Mouse (Mus musculus) liver, embryonic 14.5 days (tissue): ENCODE measurements around the gene Zbtb37. TPM values are rescaled to one million over a fixed set of nuclear protein-coding genes. Genes with fewer than 3 reads are reported as not detected.

Source experiments
- ATAC-seq: fragments of 200-750 bp; cut with Nextera tagmentation; 2 replicates; pipeline ENCODE4 v1.8.0; 2017; ENCODE audit warnings: moderate number of reproducible peaks, mild to moderate bottlenecking, moderate library complexity; ENCODE audit not compliant: insufficient read depth
- DNase-seq, 3 experiments: peaks; one replicate each; pipeline ENCODE4 v3.0.0-alpha.2; 2012 to 2013; ENCODE audit warnings: low read depth in 3 of 3, low spot score in 3 of 3
- H3K27ac ChIP-seq: fragments of 300-500 bp; sonication (generic); 2 replicates; pipeline ENCODE4 v1.5.1; 2014; ENCODE audit warnings: moderate library complexity, mild to moderate bottlenecking, control low read depth, inconsistent platforms
- H3K27me3 ChIP-seq: fragments of 300-500 bp; sonication (generic); 2 replicates; pipeline ENCODE4 v1.6.1; 2014; ENCODE audit warnings: mild to moderate bottlenecking, low read length, moderate library complexity; ENCODE audit not compliant: control insufficient read depth, insufficient read depth
- H3K36me3 ChIP-seq: fragments of 300-500 bp; sonication (generic); replicated peaks from 2 replicates; pipeline ENCODE4 v1.6.1; 2014; ENCODE audit warnings: low read depth; ENCODE audit not compliant: control insufficient read depth, insufficient read depth
- H3K4me1 ChIP-seq, 2 experiments: fragments of 200-500 bp in 1 of 2; fragments of 300-500 bp in 1 of 2; sonication (generic) in 1 of 2; replicated peaks; 2 replicates each; pipeline ENCODE4 v1.6.1; 2012 to 2014; ENCODE audit warnings: antibody characterized with exemption in 1 of 2, inconsistent platforms in 1 of 2, low read length in 1 of 2; ENCODE audit not compliant: control insufficient read depth in 2 of 2, insufficient read depth in 2 of 2
- H3K4me2 ChIP-seq: fragments of 300-500 bp; sonication (generic); 2 replicates; pipeline ENCODE4 v1.6.1; 2014; ENCODE audit warnings: low read depth, mild to moderate bottlenecking, control low read depth, moderate library complexity
- H3K4me3 ChIP-seq, 2 experiments: fragments of 200-500 bp in 1 of 2; fragments of 300-500 bp in 1 of 2; sonication (generic) in 1 of 2; 2 replicates each; pipeline ENCODE4 v1.5.1; 2012 to 2014; ENCODE audit warnings: low read depth in 2 of 2, low read length in 2 of 2, mild to moderate bottlenecking in 2 of 2, control low read depth in 1 of 2, inconsistent platforms in 1 of 2, moderate library complexity in 1 of 2; ENCODE audit not compliant: insufficient read depth in 1 of 2
- H3K9ac ChIP-seq: fragments of 300-500 bp; sonication (generic); replicated peaks from 2 replicates; pipeline ENCODE4 v1.6.1; 2014; ENCODE audit warnings: mild to moderate bottlenecking, control low read depth, moderate library complexity
- H3K9me3 ChIP-seq: fragments of 300-500 bp; sonication (generic); 2 replicates; pipeline ENCODE4 v1.6.1; 2016; ENCODE audit warnings: low read length, mixed read lengths; ENCODE audit not compliant: control insufficient read depth
- CTCF ChIP-seq: IDR thresholded peaks from 2 replicates; pipeline ENCODE4 v1.5.1; 2016; ENCODE audit warnings: antibody characterized with exemption, low read depth, control low read depth
- EP300 ChIP-seq: IDR thresholded peaks from 2 replicates; pipeline ENCODE4 v1.6.1; 2016; ENCODE audit warnings: antibody characterized with exemption, low read depth
- WGBS: fragments of 180-500 bp; shearing (Covaris S2); extraction: QIAGEN DNeasy Blood & Tissue Kit; methylation state at CpG from one replicate; pipeline ENCODE4 v1.1.7; 2014; ENCODE audit not compliant: insufficient replicate concordance; 5-methylcytosine and 5-hydroxymethylcytosine counted together
- polyA plus RNA-seq, 2 experiments: library from polyadenylated mRNA; depleted of rRNA in 1 of 2; stranded (reverse) in 1 of 2; unstranded in 1 of 2; fragments of >200 nt; fragmentation: Nextera tagmentation in 1 of 2; extraction: Ambion mirVana in 1 of 2; gene quantifications; 2 replicates each; pipeline versions ENCODE4 v1.2.1 to v1.2.3; 2012 to 2014

Zbtb37 gene
- polyA plus RNA-seq, 2 experiments = 0.73 to 1.8 TPM

GRCm38 (mm10) chr1:161070352-161071271 is 36.0 kb upstream of the Zbtb37 start, which contains the start of the genes Dars2 and Cenpl:
Gene Dars2 (minus strand): TSS chr1:161070658.
Gene Cenpl (plus strand): TSS chr1:161070713.
- peak within 1 kb of the TSS; percentile 88 for H3K4me2 ChIP-seq
- peaks cover 16% of the 10 kb centered on the region for H3K36me3 ChIP-seq
- H3K9ac ChIP-seq = peak within 1 kb of the TSS; percentile 98
- peak within 1 kb of the TSS; percentile 83 for H3K27ac ChIP-seq
- no peaks in the 10 kb centered on the region for H3K27me3 ChIP-seq
- H3K9me3 ChIP-seq = no peaks in the 10 kb centered on the region
- WGBS = under 1% methylated on average over 57 of the region's 57 CpGs
- peak within 1 kb of the TSS; percentile 97 to 99 for H3K4me3 ChIP-seq
- DNase-seq (peak; percentile 89 to 92 (median 92)), ATAC-seq (peak; percentile 93)
- peaks cover 14 to 20% of the 10 kb centered on the region in 2 experiments for H3K4me1 ChIP-seq
- TF ChIP-seq CTCF (peak; percentile 61), EP300 (0 out of 2 replicates have a peak, but pooled peaks have one; percentile 27)

- ATAC-seq = no peak
- Histone ChIP-seq H3K9me3 (no peaks in the 10 kb centered on the region), H3K27me3 (no peaks in the 10 kb centered on the region), H3K4me2 (no peak overlapping the region), H3K4me1 (no peaks in the 10 kb centered on the region), H3K9ac (no peak overlapping the region), H3K4me3 (no peak overlapping the region), H3K27ac (no peak overlapping the region), H3K36me3 (peaks cover 2% of the 10 kb centered on the region; the same call in 1 of the 2 replicates)
- no peak for DNase-seq
- 53% methylated on average over 1 of the region's 1 CpGs for WGBS
- no peak for TF ChIP-seq CTCF
- TF ChIP-seq EP300 = no peak
Observed at GRCm38 (mm10) chr1:161063351-161063750, 28.7 kb upstream of the Zbtb37 start.

GRCm38 (mm10) chr1:161057164-161057563 is 22.5 kb upstream of the Zbtb37 start:
- H3K9me3 ChIP-seq = no peaks in the 10 kb centered on the region
- no peaks in the 10 kb centered on the region for H3K27me3 ChIP-seq
- no peak overlapping the region for H3K9ac ChIP-seq
- H3K36me3 ChIP-seq = peaks cover 6% of the 10 kb centered on the region
- TF ChIP-seq CTCF (no peak), EP300 (no peak)
- H3K27ac ChIP-seq = no peak overlapping the region
- H3K4me2 ChIP-seq = no peak overlapping the region
- no peaks in the 10 kb centered on the region for H3K4me1 ChIP-seq
- no peak for DNase-seq
- WGBS = 94% methylated on average over 1 of the region's 1 CpGs
- ATAC-seq = no peak
- no peak overlapping the region for H3K4me3 ChIP-seq

GRCm38 (mm10) chr1:161046972-161047371 is 12.3 kb upstream of the Zbtb37 start:
- Histone ChIP-seq H3K36me3 (peaks cover 16% of the 10 kb centered on the region), H3K9me3 (no peaks in the 10 kb centered on the region), H3K27ac (no peak overlapping the region), H3K4me1 (no peaks in the 10 kb centered on the region), H3K9ac (no peak overlapping the region), H3K27me3 (no peaks in the 10 kb centered on the region), H3K4me3 (no peak overlapping the region), H3K4me2 (no peak overlapping the region)
- 73% methylated on average over 3 of the region's 3 CpGs for WGBS
- DNase-seq (no peak), ATAC-seq (no peak)
- TF ChIP-seq CTCF (no peak), EP300 (no peak)
